Mouse (Mus musculus): ENCODE measurements around the gene Mier1. TPM values are rescaled to one million over a fixed set of nuclear protein-coding genes. Genes with fewer than 3 reads are reported as not detected.
"Not testable (repeated sequence)": the region's sequence is repeated elsewhere in the genome, so short reads cannot be mapped to it uniquely, and the experiment has no call there.

Gene Mier1
- polyA plus RNA-seq, 1 experiment from 2014 or later = 37.1 TPM

DNA sequence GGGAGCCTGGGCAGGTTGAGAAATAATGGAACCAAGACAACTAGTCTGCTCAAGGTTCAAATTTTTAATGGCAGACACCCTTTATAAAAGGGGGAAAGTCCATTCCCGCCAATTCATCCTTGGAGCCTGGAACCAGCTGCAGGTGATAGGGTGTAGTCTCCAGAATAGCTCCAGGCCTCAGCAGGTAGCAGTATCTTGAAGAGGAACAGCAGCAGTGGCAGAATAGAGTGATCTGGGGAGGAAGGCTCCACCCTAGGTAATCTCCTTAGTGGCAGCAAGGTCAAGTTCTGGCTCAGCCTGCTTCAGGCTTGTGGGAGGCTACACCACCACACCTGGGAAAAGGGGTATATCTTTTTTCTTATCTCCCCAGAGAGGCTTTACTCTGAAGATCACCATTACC lies 52.0 kb downstream of the Mier1 start:
- H3K4me1 ChIP-seq; H3K27me3 ChIP-seq; H3K4me3 ChIP-seq (replicated peaks); H3K9me3 ChIP-seq (replicated peaks); H3K27ac ChIP-seq (replicated peaks); H3K4me2 ChIP-seq (replicated peaks); H3K9ac ChIP-seq; ATAC-seq (ENCODE audit: insufficient number of reproducible peaks, low FRiP score, low TSS enrichment, low read depth): not testable (repeated sequence)
- H3K36me3 ChIP-seq = peaks cover 42% of the 10 kb centered on the region
- WGBS = 88% methylated on average over 1 of the region's 1 CpGs

GRCm38 (mm10) chr4:103171256-103171655 lies 57.1 kb downstream of the Mier1 start:
- Histone ChIP-seq H3K4me3 (replicated peaks) (no peak overlapping the region), H3K36me3 (peaks cover 38% of the 10 kb centered on the region), H3K4me2 (replicated peaks) (no peak overlapping the region), H3K27ac (replicated peaks) (no peak overlapping the region), H3K27me3 (no peaks in the 10 kb centered on the region), H3K4me1 (no peaks in the 10 kb centered on the region), H3K9ac (no peak overlapping the region), H3K9me3 (replicated peaks) (no peaks in the 10 kb centered on the region)
- ATAC-seq (ENCODE audit: insufficient number of reproducible peaks, low FRiP score, low TSS enrichment, low read depth) = no peak
- 90% methylated on average over 3 of the region's 3 CpGs for WGBS

- no peaks in the 10 kb centered on the region for H3K9me3 ChIP-seq (replicated peaks)
- no peaks in the 10 kb centered on the region for H3K27me3 ChIP-seq
- no peak for ATAC-seq (ENCODE audit: insufficient number of reproducible peaks, low FRiP score, low TSS enrichment, low read depth)
- WGBS = 70% methylated on average over 6 of the region's 6 CpGs
- no peak overlapping the region for H3K27ac ChIP-seq (replicated peaks)
- no peak overlapping the region for H3K4me3 ChIP-seq (replicated peaks)
- H3K4me2 ChIP-seq (replicated peaks) = no peak overlapping the region
- peaks cover 43% of the 10 kb centered on the region for H3K36me3 ChIP-seq
- H3K4me1 ChIP-seq = peaks cover 6% of the 10 kb centered on the region
- H3K9ac ChIP-seq = no peak overlapping the region
Observed at GRCm38 (mm10) chr4:103173507-103173906, 59.3 kb downstream of the Mier1 start.

GRCm38 (mm10) chr4:103174001-103174400 lies 59.8 kb downstream of the Mier1 start:
- no peak overlapping the region for H3K4me2 ChIP-seq (replicated peaks)
- H3K4me3 ChIP-seq (replicated peaks) = no peak overlapping the region
- no peak overlapping the region for H3K27ac ChIP-seq (replicated peaks)
- no peaks in the 10 kb centered on the region for H3K9me3 ChIP-seq (replicated peaks)
- no peaks in the 10 kb centered on the region for H3K27me3 ChIP-seq
- H3K4me1 ChIP-seq = peaks cover 11% of the 10 kb centered on the region
- no peak overlapping the region for H3K9ac ChIP-seq
- no peak for ATAC-seq (ENCODE audit: insufficient number of reproducible peaks, low FRiP score, low TSS enrichment, low read depth)
- peaks cover 43% of the 10 kb centered on the region for H3K36me3 ChIP-seq
- 62% methylated on average over 7 of the region's 7 CpGs for WGBS

DNA sequence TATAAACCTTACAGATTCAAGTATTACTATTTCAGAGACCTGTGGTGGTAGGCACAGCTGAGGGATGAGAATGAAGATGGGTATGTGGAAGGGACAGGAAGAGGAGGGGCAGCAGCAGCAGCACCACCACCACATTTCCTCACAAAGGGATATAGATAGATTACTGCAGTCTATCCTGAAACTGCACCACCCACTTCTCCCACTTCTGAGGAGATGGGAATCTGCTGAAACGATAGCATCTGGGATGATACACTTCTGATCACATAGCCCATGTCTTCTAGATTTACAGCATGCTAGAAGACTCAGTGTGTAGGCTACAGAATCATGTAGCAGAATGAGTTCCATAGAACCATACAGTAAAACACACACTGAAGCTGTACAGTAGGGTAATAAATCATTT lies 63.5 kb downstream of the Mier1 start:
- Histone ChIP-seq H3K27me3 (no peaks in the 10 kb centered on the region), H3K27ac (replicated peaks) (no peak overlapping the region), H3K4me2 (replicated peaks) (no peak overlapping the region), H3K36me3 (peaks cover 14% of the 10 kb centered on the region; the same call in 1 of the 2 replicates), H3K9ac (no peak overlapping the region), H3K9me3 (replicated peaks) (no peaks in the 10 kb centered on the region), H3K4me3 (replicated peaks) (no peak overlapping the region), H3K4me1 (peaks cover 18% of the 10 kb centered on the region)
- ATAC-seq (ENCODE audit: insufficient number of reproducible peaks, low FRiP score, low TSS enrichment, low read depth) = no peak
- 71% methylated on average over 1 of the region's 1 CpGs for WGBS

DNA sequence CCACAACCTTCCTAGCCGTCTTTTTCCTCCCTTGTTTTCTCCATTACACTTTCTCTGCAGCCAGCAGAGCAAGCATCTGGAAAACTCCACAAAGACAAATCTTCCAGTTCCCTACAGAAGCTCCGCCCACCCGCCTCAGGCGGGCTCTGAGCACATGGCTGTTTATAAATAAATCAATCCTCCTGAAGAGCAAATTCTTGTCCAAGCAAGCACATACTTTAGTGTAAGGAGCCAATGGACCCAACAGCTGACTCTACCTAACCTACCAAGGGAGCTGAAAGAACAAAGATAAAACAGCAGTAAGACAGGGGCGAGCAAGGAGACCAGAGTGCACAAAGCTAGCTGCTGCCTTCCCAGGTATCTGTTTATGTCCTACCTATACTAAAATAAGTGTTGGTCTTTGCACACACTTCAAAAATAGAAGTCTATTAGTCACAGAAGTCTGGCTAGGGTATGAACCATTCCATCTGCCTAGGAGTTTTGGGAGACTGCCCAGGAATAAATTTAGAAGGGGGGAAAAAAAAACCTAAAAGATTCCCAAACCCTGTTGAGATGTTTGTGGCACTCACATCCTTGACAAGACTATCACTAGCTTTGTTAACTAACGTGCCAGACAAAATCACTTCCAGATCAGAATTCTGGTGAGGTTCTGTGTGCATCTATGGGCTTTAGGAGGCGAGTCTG lies 64.6 kb downstream of the Mier1 start:
- Histone ChIP-seq H3K4me1 (peaks cover 18% of the 10 kb centered on the region), H3K27ac (replicated peaks) (peak overlapping the region; percentile 63), H3K9me3 (replicated peaks) (no peaks in the 10 kb centered on the region), H3K4me2 (replicated peaks) (no peak overlapping the region), H3K36me3 (peaks cover 18% of the 10 kb centered on the region), H3K4me3 (replicated peaks) (no peak overlapping the region), H3K9ac (no peak overlapping the region), H3K27me3 (no peaks in the 10 kb centered on the region)
- WGBS = 51% methylated on average over 7 of the region's 7 CpGs
- ATAC-seq (ENCODE audit: insufficient number of reproducible peaks, low FRiP score, low TSS enrichment, low read depth) = no peak

- Histone ChIP-seq H3K4me2 (replicated peaks) (no peak overlapping the region), H3K36me3 (peaks cover 19% of the 10 kb centered on the region), H3K4me1 (peaks cover 18% of the 10 kb centered on the region), H3K27ac (replicated peaks) (peak overlapping the region; percentile 63), H3K4me3 (replicated peaks) (no peak overlapping the region), H3K9me3 (replicated peaks) (no peaks in the 10 kb centered on the region), H3K9ac (no peak overlapping the region), H3K27me3 (no peaks in the 10 kb centered on the region)
- 77% methylated on average over 3 of the region's 3 CpGs for WGBS
- ATAC-seq (ENCODE audit: insufficient number of reproducible peaks, low FRiP score, low TSS enrichment, low read depth) = no peak
Observed at GRCm38 (mm10) chr4:103179581-103179980, 65.4 kb downstream of the Mier1 start.

GRCm38 (mm10) chr4:103180300-103180888 lies 66.2 kb downstream of the Mier1 start:
- Histone ChIP-seq H3K4me1 (peaks cover 18% of the 10 kb centered on the region), H3K9ac (no peak overlapping the region), H3K4me2 (replicated peaks) (no peak overlapping the region), H3K27ac (replicated peaks) (no peak overlapping the region), H3K4me3 (replicated peaks) (no peak overlapping the region), H3K36me3 (peaks cover 19% of the 10 kb centered on the region), H3K27me3 (no peaks in the 10 kb centered on the region), H3K9me3 (replicated peaks) (no peaks in the 10 kb centered on the region)
- 74% methylated on average over 8 of the region's 8 CpGs for WGBS
- ATAC-seq (ENCODE audit: insufficient number of reproducible peaks, low FRiP score, low TSS enrichment, low read depth) = no peak

DNA sequence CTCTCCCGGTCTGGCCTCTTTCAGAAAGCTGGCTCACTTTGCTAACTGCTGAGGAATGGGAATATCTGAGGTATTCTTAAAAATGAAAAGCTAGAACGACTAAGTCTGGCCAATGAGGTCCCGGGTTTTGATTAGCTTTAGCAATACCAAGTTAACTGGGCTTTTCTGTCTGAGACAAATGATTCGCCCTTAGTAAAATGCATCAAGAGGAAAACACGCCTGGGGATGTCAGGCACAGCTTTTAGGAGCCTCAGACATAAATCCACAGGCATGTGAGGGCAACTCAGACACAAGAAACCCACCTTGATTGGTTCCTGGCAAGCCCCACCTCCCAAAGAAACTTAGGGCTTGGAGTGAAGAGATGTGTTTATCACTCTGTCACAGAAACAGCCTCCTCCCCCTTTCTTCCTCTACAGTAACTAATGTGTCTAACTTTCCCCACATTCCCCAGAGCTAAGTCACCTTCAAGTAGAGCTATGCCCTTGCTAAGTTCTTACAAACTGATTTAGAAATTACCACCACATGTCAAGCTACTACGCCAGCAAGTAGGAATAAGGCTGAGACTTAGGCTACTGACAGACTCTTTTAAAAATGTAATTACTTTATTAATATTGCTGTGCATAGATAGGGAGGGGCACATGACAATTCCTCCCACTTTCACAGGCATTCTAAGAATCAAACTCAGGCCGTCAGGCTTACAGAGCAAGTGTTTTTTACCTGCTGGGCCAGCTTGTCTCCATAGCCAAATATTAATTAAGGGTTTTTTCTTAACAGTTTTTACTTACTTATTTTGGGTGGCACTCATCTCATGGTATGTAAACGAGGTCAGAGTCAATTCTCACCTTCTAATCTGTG lies 74.8 kb downstream of the Mier1 start:
- H3K36me3 ChIP-seq = peaks cover 61% of the 10 kb centered on the region
- no peaks in the 10 kb centered on the region for H3K9me3 ChIP-seq (replicated peaks)
- H3K27me3 ChIP-seq = no peaks in the 10 kb centered on the region
- no peak overlapping the region for H3K9ac ChIP-seq
- no peak for ATAC-seq (ENCODE audit: insufficient number of reproducible peaks, low FRiP score, low TSS enrichment, low read depth)
- no peak overlapping the region for H3K27ac ChIP-seq (replicated peaks)
- 68% methylated on average over 8 of the region's 8 CpGs for whole genome bisulfite sequencing
- no peak overlapping the region for H3K4me2 ChIP-seq (replicated peaks)
- no peaks in the 10 kb centered on the region for H3K4me1 ChIP-seq
- no peak overlapping the region for H3K4me3 ChIP-seq (replicated peaks)

GRCm38 (mm10) chr4:103192421-103192820 lies 78.2 kb downstream of the Mier1 start:
- H3K4me3 ChIP-seq (replicated peaks) = no peak overlapping the region
- no peaks in the 10 kb centered on the region for H3K9me3 ChIP-seq (replicated peaks)
- no peak overlapping the region for H3K27ac ChIP-seq (replicated peaks)
- peaks cover 70% of the 10 kb centered on the region for H3K36me3 ChIP-seq
- H3K4me2 ChIP-seq (replicated peaks) = no peak overlapping the region
- no peaks in the 10 kb centered on the region for H3K4me1 ChIP-seq
- 90% methylated on average over 2 of the region's 2 CpGs for WGBS
- H3K27me3 ChIP-seq = no peaks in the 10 kb centered on the region
- no peak for ATAC-seq (ENCODE audit: insufficient number of reproducible peaks, low FRiP score, low TSS enrichment, low read depth)
- H3K9ac ChIP-seq = no peak overlapping the region

DNA sequence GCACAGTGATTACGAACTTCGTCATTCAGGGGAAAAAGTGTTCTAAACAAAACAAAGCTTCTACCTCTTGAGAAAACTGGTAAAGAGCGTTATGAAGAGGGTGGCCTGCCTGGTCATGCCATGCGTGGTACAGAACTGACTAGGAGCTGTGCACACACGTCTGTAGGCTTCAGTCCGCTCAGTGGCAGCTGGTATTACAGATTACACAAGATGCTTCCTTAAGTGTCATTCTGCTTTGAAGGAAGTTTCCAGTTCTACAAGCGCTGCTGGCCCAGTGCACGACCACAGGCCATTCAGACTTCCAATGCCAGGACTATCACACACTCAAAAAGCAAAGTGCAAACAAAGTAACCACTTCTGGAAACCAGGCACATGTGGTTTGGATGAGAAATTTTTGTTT lies 83.2 kb downstream of the Mier1 start:
- WGBS = 76% methylated on average over 8 of the region's 8 CpGs
- H3K9ac ChIP-seq = no peak overlapping the region
- H3K4me1 ChIP-seq = no peaks in the 10 kb centered on the region
- H3K4me2 ChIP-seq (replicated peaks) = no peak overlapping the region
- H3K27ac ChIP-seq (replicated peaks) = no peak overlapping the region
- no peak overlapping the region for H3K4me3 ChIP-seq (replicated peaks)
- peaks cover 64% of the 10 kb centered on the region for H3K36me3 ChIP-seq
- no peak for ATAC-seq (ENCODE audit: insufficient number of reproducible peaks, low FRiP score, low TSS enrichment, low read depth)
- H3K9me3 ChIP-seq (replicated peaks) = no peaks in the 10 kb centered on the region
- no peaks in the 10 kb centered on the region for H3K27me3 ChIP-seq

Measured in embryonic facial prominence, embryonic 15.5 days (tissue).